Mouse (Mus musculus) lung, adult 18-20 months (tissue): ENCODE measurements around the gene Tom1.

Experiments used
- DNase-seq, 2 experiments: peaks; one replicate each; pipeline ENCODE4 v3.0.0; 2022; ENCODE audit warnings: mixed read lengths in 2 of 2

Tom1 gene

GRCm38 (mm10) chr8:75090781-75091365, 57.4 kb downstream of the Tom1 start:
- no peak for DNase-seq

- DNase-seq, result peak; percentile 96 to 97
These were observed 60.1 kb downstream of the Tom1 start, which contains the start of gene Hmox1 for GRCm38 (mm10) chr8:75093399-75094156. Hmox1 (plus strand) TSS chr8:75093621.

GRCm38 (mm10) chr8:75102956-75103355, 69.5 kb downstream of the Tom1 start:
- DNase-seq, result peak; percentile 62 to 73

- DNase-seq, result no peak
These were observed 69.9 kb downstream of the Tom1 start for GRCm38 (mm10) chr8:75103376-75103878.

- peak; percentile 85 to 87 for DNase-seq
These were observed 75.2 kb downstream of the Tom1 start for GRCm38 (mm10) chr8:75108527-75109235.

GRCm38 (mm10) chr8:75109236-75109967, 75.9 kb downstream of the Tom1 start, which contains the start of gene Mcm5:
Mcm5 (plus strand) TSS chr8:75109569.
- DNase-seq, result peak; percentile 99

GRCm38 (mm10) chr8:75110093-75110492, 76.6 kb downstream of the Tom1 start:
- no peak for DNase-seq

GRCm38 (mm10) chr8:75118505-75118904, 85.0 kb downstream of the Tom1 start:
- DNase-seq, result no peak

- no peak for DNase-seq
These were observed 85.8 kb downstream of the Tom1 start for GRCm38 (mm10) chr8:75119287-75119686.
